Mouse (Mus musculus): ENCODE results near the gene Mthfd1l. TPM values are rescaled to one million over a fixed set of nuclear protein-coding genes. Genes with fewer than 3 reads are reported as not detected.

Gene Mthfd1l
- total and polyA plus RNA-seq, 2 experiments from 2014 or later = 2.8 to 3.0 TPM

DNA sequence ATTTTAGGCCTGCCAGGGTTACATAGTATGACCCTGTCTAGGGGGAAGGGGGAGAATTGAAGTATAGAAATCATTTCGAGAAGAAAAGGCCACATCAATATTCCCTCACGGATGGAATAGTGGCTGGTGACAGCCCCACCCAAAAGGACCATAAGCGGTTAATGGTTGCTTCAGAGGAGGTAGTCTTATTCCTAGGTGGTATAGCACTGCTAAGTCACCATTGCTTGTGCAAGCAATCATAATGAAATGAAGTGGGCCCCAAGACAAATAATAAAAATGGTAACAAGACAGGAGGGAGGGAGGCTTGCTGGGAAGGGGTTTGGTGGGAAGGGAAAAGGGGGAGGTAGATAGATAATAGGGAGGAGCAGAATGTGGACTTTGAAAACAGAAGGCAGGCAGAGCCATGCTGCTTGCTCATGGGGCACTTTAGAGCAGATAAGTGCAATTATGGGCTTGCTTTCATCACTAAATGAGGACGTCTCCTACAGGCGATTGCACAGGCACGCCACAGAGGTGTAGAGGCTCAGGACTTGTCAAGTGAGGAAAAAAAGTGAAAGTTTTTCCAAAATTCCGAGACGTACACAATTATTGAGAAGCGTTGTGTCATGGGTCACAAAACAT, 105.4 kb downstream of the Mthfd1l start:
- no peak for ATAC-seq (ENCODE audit: insufficient read depth, low read depth)
- TF ChIP-seq EP300 (IDR thresholded peaks at IDR 0.05; ENCODE audit: low read depth) (no peak), CTCF (IDR thresholded peaks at IDR 0.05; ENCODE audit: low read depth) (no peak)

DNA sequence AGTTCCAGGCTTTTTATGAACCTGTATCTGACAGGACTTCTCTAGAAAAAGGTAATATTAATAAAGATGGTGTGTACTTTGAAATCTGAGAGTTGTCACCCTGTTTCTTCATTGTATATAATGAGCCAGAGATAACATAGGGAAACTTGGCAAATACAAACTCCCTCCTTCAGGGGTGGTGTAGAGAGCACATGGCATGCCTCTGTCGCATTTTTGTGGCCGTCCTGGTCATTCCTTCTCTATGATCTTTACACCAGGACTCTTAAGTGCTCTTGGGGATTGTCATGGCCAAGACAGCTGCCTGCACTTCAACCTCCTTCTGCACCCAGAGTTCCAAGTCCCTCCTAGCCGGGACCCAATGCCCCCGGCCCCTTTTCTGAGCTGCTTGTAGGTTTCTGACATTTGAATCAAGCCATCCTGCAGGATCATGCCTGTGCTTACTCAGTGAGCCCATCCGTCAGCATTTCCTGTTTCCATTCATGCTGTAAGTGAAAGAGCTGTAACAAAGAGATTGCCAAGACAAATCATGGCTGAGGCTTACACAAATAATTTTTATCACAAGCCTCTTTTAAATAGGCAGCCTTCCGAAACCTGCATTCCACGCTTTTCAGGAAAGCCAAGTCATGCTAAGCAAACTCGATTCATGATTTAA, 106.2 kb downstream of the Mthfd1l start:
- no peak for TF ChIP-seq EP300 (IDR thresholded peaks at IDR 0.05; ENCODE audit: low read depth)
- no peak for TF ChIP-seq CTCF (IDR thresholded peaks at IDR 0.05; ENCODE audit: low read depth)
- H3K9ac ChIP-seq (replicated peaks; ENCODE audit: low read depth, low read length) = no peak overlapping the region
- ATAC-seq (ENCODE audit: insufficient read depth, low read depth) = peak; percentile 59

More for the DNA sequence above, 105.4 kb downstream of the Mthfd1l start:
- WGBS = 56% methylated on average over 9 of the region's 9 CpGs
- no peaks in the 10 kb centered on the region for H3K9me3 ChIP-seq (replicated peaks; ENCODE audit: control insufficient read depth, low read length)
- peak overlapping the region; percentile 84 for H3K27ac ChIP-seq (ENCODE audit: low read depth)
- no peaks in the 10 kb centered on the region for H3K27me3 ChIP-seq (ENCODE audit: control insufficient read depth, insufficient read depth, low read length)
- no peak for DNase-seq (ENCODE audit: low spot score)
- H3K9ac ChIP-seq (replicated peaks; ENCODE audit: low read depth, low read length) = no peak overlapping the region
- no peaks in the 10 kb centered on the region for H3K4me1 ChIP-seq (ENCODE audit: control insufficient read depth, insufficient read depth)
- H3K36me3 ChIP-seq (replicated peaks; ENCODE audit: control insufficient read depth, insufficient read depth, low read length) = no peaks in the 10 kb centered on the region
- H3K4me2 ChIP-seq (ENCODE audit: low read depth, low read length) = no peak overlapping the region
- H3K4me3 ChIP-seq (ENCODE audit: low read depth, low read length) = no peak overlapping the region

DNA sequence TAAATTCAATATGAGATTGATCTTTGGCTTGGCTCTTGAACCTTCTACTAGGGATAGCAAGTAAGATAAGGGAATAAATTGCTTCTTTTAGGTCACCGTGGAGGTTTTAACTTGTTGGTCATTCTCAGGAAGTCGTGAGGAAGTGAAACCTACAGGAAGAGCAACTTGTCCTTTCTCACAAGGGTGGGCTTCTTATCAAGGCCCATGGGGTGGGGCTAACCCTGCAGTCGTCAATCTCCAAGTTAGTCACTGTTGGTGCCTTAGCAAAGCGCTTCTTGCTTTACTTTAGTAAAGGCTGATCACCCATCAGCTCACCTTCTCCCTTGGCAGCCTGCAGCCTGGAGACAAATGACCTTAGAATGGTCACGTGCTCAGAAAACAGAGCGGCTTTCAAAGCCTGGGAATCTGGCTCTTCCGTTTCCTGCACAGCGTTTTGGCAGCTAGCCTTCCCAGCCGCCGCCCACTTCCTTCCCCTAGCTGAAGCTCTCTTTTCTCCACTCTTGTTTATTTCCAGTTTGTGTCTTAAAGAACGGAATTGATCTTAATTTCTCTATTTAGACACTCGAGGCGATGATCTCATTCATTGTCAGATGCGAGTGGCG, 106.8 kb downstream of the Mthfd1l start:
- no peaks in the 10 kb centered on the region for H3K27me3 ChIP-seq (ENCODE audit: control insufficient read depth, insufficient read depth, low read length)
- peak overlapping the region; percentile 84 for H3K27ac ChIP-seq (ENCODE audit: low read depth)
- no peak overlapping the region for H3K4me3 ChIP-seq (ENCODE audit: low read depth, low read length)
- peak; percentile 79 for ATAC-seq (ENCODE audit: insufficient read depth, low read depth)
- DNase-seq (ENCODE audit: low spot score) = peak; percentile 74
- TF ChIP-seq CTCF (IDR thresholded peaks at IDR 0.05; ENCODE audit: low read depth) = no peak
- TF ChIP-seq EP300 (IDR thresholded peaks at IDR 0.05; ENCODE audit: low read depth) = 0 out of 2 replicates have a peak, but pooled peaks have one; percentile 75
- peak overlapping the region; percentile 46 for H3K4me2 ChIP-seq (ENCODE audit: low read depth, low read length)
- H3K4me1 ChIP-seq (ENCODE audit: control insufficient read depth, insufficient read depth) = no peaks in the 10 kb centered on the region
- no peak overlapping the region for H3K9ac ChIP-seq (replicated peaks; ENCODE audit: low read depth, low read length)
- 45% methylated on average over 15 of the region's 15 CpGs for WGBS
- H3K36me3 ChIP-seq (replicated peaks; ENCODE audit: control insufficient read depth, insufficient read depth, low read length) = 0 out of 2 replicates have a peak, but pooled peaks cover 3% of the 10 kb centered on the region
- H3K9me3 ChIP-seq (replicated peaks; ENCODE audit: control insufficient read depth, low read length) = no peaks in the 10 kb centered on the region

More for the DNA sequence above, 106.2 kb downstream of the Mthfd1l start:
- H3K4me2 ChIP-seq (ENCODE audit: low read depth, low read length) = peak overlapping the region; percentile 46
- no peaks in the 10 kb centered on the region for H3K27me3 ChIP-seq (ENCODE audit: control insufficient read depth, insufficient read depth, low read length)
- H3K9me3 ChIP-seq (replicated peaks; ENCODE audit: control insufficient read depth, low read length) = no peaks in the 10 kb centered on the region
- peak overlapping the region; percentile 84 for H3K27ac ChIP-seq (ENCODE audit: low read depth)
- 33% methylated on average over 8 of the region's 8 CpGs for WGBS
- DNase-seq (ENCODE audit: low spot score) = peak; percentile 64
- no peak overlapping the region for H3K4me3 ChIP-seq (ENCODE audit: low read depth, low read length)
- H3K36me3 ChIP-seq (replicated peaks; ENCODE audit: control insufficient read depth, insufficient read depth, low read length) = 0 out of 2 replicates have a peak, but pooled peaks cover 3% of the 10 kb centered on the region
- no peaks in the 10 kb centered on the region for H3K4me1 ChIP-seq (ENCODE audit: control insufficient read depth, insufficient read depth)

DNA sequence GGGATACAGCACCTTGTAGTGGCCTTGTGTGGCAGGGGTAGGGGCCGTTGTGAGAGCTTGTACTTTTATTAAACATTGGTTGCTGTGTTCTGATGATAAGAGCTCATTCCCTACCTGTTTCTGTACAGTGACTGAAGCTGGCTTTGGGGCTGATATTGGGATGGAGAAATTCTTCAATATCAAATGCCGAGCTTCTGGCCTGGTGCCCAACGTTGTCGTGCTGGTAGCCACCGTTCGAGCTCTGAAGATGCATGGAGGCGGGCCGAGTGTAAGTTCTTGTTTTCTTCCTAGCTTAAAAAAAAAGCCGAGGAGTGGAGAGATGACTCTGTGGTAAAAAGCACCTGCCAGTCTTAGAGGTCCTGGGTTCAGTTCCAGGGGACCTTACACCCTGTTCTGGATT, 110.7 kb downstream of the Mthfd1l start:
- Histone ChIP-seq H3K4me3 (ENCODE audit: low read depth, low read length) (no peak overlapping the region), H3K9ac (replicated peaks; ENCODE audit: low read depth, low read length) (no peak overlapping the region), H3K9me3 (replicated peaks; ENCODE audit: control insufficient read depth, low read length) (no peaks in the 10 kb centered on the region), H3K4me2 (ENCODE audit: low read depth, low read length) (no peak overlapping the region), H3K4me1 (ENCODE audit: control insufficient read depth, insufficient read depth) (no peaks in the 10 kb centered on the region), H3K36me3 (replicated peaks; ENCODE audit: control insufficient read depth, insufficient read depth, low read length) (0 out of 2 replicates have a peak, but pooled peaks cover 3% of the 10 kb centered on the region), H3K27ac (ENCODE audit: low read depth) (no peak overlapping the region), H3K27me3 (ENCODE audit: control insufficient read depth, insufficient read depth, low read length) (no peaks in the 10 kb centered on the region)
- TF ChIP-seq CTCF (IDR thresholded peaks at IDR 0.05; ENCODE audit: low read depth) (no peak), EP300 (IDR thresholded peaks at IDR 0.05; ENCODE audit: low read depth) (no peak)
- ATAC-seq (ENCODE audit: insufficient read depth, low read depth) (no peak), DNase-seq (ENCODE audit: low spot score) (no peak)
- 80% methylated on average over 9 of the region's 9 CpGs for WGBS

DNA sequence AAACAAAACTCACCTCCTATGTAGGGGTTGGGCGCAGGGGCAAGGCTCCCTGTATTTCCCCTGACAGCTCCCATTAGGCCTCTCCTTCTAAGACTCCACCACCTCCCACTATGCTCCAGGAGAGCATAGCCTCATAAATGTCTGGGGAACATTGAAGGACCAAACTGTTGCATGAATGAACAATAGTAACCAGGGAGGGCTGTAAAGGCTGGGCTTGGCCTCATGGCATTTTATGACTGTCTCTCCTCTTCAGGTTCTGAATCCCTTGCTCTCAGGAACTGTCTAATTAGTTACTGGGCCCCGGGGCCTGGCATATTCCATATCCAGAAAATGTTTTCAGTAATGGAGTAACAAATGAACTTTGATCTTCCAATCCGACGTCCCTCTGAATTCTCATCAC, 112.0 kb downstream of the Mthfd1l start:
- no peak for TF ChIP-seq EP300 (IDR thresholded peaks at IDR 0.05; ENCODE audit: low read depth)
- Histone ChIP-seq H3K4me3 (ENCODE audit: low read depth, low read length) (no peak overlapping the region), H3K27ac (ENCODE audit: low read depth) (no peak overlapping the region), H3K36me3 (replicated peaks; ENCODE audit: control insufficient read depth, insufficient read depth, low read length) (0 out of 2 replicates have a peak, but pooled peaks cover 3% of the 10 kb centered on the region), H3K4me2 (ENCODE audit: low read depth, low read length) (no peak overlapping the region), H3K4me1 (ENCODE audit: control insufficient read depth, insufficient read depth) (no peaks in the 10 kb centered on the region), H3K27me3 (ENCODE audit: control insufficient read depth, insufficient read depth, low read length) (no peaks in the 10 kb centered on the region), H3K9me3 (replicated peaks; ENCODE audit: control insufficient read depth, low read length) (no peaks in the 10 kb centered on the region), H3K9ac (replicated peaks; ENCODE audit: low read depth, low read length) (no peak overlapping the region)
- WGBS = 81% methylated on average over 4 of the region's 4 CpGs
- DNase-seq (ENCODE audit: low spot score) = no peak
- no peak for ATAC-seq (ENCODE audit: insufficient read depth, low read depth)
